Mouse (Mus musculus): ENCODE data around the gene Rnf126.
A peak's percentile ranks its signal among the peaks of the same experiment; 100 is the strongest.

Gene Rnf126

DNA sequence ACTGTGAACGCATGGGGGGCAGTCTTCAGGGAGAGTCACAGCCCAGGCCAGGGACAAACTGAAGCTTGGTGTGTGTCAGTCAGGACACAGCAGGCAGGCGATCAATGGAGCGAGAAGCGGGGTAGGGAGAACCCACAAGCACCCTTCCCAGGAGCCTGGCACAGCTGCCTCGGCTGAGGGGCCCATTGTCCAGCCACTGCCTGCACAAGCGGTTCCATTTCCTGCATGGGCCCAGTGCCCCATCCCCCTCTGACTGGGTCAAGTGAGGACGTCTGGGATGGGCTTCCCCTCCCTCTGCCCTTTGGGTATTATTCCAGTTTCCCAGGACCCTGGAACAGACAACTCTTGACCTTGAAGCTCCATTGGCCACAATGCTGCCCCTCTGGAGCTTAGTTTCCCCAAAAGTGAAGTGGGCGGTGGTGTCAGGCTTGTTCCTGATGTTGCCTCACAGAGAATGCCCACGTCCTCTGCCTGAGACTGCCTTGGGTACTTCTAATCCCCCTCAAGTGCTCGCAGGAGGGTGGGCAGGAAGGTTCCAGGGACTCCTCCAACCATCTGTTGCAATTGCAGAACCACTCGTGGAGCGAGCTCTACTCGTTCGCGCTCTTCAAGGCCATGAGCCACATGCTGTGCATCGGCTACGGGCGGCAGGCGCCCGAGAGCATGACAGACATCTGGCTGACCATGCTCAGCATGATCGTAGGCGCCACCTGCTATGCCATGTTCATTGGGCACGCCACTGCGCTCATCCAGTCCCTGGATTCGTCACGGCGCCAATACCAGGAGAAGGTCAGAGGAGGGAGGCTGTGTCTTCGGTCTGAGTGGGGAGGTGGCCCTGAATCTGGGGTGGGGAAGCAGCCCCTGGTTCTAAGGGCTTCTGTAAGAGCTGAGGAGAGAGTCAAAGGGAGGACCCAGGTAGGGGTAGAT lies 38.2 kb downstream of the Rnf126 start:
- no peak for DNase-seq (ENCODE audit: low spot score)

DNA sequence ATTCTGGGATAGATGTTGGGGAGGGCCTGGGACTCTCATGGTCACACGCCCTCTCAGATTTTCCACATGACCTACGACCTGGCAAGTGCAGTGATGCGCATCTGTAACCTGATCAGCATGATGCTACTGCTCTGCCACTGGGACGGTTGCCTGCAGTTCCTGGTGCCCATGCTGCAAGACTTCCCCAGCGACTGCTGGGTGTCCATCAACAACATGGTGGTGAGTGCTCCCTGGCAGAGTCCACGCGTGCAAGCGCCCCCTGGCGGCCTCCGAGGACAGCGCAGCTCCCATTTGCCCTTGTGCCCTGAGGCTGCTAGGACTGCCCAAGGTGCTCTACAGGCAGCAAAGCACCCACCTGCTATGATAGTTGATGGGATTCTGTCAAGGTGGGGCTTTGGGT lies 40.7 kb downstream of the Rnf126 start:
- DNase-seq (ENCODE audit: low spot score) = no peak

DNA sequence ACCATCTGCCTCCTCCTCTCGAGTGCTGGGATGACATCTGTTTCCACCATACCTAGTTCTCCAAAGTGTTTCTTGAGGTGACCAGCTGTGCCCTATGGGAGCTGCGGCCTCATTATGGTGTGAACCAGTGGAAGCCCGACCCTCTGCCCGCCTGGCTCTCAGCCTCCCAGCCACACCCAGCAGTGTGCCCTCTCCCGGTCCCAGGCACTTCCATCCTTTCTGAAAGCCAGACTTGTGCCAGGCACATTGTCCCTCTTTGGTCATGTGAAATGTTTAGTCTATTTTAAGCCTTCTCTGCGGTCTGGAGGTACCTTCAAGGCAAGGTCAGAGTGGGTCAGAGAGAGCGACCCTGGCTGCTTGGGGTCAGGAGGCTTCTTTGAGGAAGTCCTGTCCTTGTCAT lies 43.1 kb downstream of the Rnf126 start:
- DNase-seq (ENCODE audit: low spot score) = no peak

DNA sequence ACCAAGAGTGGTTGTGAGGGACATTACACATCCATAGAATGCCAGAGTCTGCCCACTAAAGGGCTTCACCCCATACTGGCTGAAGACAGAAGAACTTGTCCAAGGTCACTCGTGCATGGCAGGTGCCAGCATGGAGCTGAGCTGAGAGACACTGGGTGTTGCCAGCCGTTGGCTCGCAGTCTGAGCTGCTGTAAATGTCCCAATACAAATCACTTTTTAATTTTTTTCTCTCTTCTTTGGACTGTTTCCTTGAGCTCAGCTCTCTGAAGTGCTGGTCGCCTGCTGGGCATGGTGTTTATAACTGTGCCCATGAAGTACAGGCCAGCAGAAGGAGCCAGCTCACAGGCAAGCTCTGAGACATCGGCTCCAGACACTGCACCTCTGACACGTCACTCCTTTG lies 43.7 kb downstream of the Rnf126 start:
- no peak for DNase-seq (ENCODE audit: low spot score)

DNA sequence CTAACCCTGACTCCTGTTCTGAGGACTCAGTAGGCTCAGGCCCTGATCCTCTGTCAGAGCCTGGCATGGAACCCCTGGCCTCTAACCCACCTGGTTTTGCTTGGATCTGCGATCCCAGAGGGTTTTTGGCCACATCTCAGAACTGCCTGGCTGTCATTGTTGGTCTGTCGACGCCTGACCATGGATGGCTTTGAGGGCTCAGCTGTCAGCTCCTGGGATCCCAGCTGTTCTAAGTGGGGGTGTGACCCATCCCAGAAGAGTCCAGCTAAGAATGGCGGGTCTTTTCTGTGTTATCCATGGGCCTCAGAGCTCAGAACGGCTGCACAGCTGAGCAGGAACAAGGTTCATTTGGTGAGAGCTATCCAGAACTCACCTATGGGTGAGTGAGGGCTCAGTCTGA lies 45.7 kb downstream of the Rnf126 start:
- DNase-seq (ENCODE audit: low spot score) = no peak

DNA sequence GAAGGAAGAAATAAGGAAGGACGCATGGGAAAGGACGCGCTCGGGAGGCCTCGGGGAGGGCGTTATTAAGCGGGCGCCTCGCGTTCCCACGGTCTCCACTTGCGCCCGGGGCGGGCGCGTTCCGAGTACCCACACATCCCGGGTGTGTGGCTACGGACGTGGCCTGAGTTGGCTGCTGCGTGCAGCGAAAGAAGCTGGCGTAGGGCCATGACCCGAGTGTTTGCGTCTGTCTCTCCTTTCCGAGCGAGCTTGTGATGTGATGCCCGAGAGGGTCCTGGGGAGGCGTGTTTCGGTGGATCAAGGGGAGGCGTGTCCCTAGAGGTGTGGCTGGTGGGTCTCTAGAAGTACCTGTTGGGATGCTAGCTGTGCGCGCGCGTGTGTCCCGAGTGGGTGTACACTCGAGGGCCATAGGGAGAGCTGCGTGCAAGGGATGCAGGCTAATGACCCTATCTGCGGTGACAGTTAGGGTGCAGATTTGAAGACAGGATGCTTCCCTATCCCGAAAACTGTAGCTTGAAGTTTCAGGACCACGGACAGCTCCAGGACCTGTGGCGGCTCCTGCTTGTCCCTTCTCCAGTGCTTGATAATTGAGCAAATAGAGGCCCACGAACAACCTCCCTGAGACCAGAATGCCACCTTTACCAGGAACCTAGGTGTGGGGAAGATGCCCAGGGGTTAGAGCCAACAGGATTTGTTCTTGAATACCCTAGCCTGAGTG lies 49.0 kb downstream of the Rnf126 start:
- peak; percentile 69 for DNase-seq (ENCODE audit: low spot score)

DNA sequence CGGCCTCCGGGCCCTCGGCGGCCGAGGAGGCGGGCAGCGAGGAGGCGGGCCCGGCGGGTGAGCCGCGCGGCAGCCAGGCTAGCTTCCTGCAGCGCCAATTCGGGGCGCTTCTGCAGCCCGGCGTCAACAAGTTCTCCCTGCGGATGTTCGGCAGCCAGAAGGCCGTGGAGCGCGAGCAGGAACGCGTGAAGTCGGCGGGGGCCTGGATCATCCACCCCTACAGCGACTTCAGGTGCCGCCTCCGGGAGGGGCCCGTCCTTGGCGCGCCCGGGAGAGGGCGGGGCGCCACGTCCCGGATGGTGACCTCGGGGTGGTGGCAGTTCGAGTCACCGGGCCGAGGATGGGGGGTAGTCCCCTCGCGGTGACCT lies 49.8 kb downstream of the Rnf126 start:
- no peak for DNase-seq (ENCODE audit: low spot score)

DNA sequence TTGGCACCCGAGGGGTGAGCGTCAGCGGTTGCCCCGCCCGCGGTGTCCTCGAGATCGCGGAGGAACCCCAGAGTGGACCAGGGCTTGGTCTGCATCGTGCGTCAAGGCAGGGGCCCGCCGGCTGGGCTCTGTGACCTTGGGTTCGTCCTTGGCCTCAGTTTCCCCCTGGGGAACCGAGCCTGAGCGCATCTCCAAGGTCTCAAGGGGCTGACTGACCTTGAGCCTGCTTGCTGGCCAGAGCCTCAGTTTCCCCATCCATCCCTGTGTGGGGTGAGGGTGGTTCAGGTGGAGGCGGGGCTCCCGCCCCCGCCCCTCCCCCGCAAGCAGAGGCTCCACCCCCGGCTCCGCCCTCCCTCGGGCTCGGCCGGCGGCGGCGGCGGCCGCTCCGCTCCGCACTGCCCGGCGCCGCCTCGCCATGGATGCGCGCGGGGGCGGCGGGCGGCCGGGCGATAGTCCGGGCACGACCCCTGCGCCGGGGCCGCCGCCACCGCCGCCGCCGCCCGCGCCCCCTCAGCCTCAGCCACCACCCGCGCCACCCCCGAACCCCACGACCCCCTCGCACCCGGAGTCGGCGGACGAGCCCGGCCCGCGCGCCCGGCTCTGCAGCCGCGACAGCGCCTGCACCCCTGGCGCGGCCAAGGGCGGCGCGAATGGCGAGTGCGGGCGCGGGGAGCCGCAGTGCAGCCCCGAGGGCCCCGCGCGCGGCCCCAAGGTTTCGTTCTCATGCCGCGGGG lies 50.3 kb downstream of the Rnf126 start, which contains the start of gene Hcn2:
Gene Hcn2, plus strand, starts transcription at position 381 of the 734 bp plus-strand sequence.
- no peak for DNase-seq (ENCODE audit: low spot score)

DNA sequence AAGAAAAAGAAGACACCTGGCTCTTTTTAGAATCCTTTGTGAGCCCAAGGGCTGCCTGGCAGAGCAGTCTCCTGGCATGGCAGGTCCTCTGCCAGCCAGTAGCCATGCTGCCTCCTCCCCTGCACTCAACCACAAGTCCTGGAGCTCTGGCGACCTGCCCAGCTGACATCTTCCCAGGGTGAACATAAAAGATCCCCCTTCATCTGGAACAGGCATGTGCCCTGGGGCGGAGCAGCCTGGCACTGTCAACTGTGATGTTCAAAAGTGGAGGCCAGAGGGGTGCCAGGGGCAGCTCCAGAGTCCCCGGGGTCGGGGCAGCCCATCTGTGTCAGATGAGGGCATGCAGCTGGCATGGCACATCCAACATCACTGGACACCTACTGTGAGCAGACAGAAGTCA lies 51.8 kb downstream of the Rnf126 start:
- no peak for DNase-seq (ENCODE audit: low spot score)

DNA sequence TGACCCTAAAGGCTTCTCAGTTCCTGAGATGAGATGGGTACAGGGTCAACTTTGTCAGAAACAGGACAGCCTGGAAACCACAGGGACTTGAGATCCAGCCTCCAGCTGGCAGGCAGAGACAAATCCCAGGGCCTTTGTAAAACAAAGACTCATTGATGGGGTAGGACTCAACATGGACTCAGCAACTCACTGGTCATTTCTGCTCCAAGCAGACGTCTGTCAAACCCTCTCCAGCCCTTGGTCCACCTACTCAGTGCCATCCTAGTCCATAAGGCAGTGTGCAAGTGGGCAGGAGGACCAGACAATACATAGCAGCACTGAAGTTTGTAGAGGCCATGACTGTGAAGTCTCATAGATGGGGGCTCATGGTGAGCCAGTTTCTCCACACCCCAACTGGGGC lies 53.6 kb downstream of the Rnf126 start:
- no peak for DNase-seq (ENCODE audit: low spot score)

DNA sequence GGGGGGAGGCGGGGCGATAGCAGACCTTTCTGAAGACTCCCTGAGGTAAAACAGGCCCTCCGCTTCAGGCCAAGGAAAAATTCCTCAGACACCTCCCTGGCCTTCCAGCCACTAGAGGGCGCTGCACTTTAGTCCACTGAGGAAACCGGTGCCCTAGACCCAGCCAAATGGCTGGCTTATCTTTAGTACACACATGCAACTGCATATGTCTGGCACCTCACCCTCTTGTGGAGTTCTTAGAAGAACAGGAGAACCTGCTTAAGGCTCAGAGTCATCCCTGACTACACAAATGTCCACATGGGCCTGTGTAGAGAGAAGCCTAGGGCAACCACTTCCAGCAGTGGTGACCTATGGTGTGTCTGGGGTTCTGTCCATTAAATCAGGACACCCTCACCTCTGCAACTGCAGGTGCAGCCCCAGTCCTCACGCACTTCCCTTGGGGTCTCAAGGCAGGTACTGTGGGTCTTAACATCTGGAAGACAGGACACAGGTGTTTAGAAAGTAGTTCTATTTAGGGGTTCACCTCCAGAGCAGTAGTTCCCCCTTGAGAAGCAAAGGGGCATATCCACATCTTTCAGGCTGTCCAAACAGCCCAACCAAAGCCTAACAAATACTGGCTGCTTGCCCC lies 54.1 kb downstream of the Rnf126 start:
- DNase-seq (ENCODE audit: low spot score) = peak; percentile 53

DNA sequence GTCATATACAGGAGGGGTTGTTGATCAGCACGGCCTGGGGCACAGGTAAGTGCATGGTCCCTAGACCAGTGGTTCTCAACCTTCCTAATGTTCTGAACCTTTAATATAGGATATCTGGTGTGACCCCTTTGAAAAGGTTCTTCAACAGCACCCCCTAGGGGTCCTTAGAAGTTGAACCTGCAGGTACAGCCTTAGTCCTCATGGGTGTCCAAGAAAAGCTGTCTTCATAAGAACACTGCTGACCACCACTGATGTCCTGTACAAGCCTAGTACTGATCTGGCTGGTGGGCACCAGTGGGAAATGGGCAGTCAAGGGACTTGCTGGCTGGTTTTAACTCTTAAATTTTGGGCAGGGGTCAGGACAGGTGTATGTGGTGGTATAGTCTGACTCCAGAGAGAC lies 54.7 kb downstream of the Rnf126 start:
- DNase-seq (ENCODE audit: low spot score) = no peak

DNA sequence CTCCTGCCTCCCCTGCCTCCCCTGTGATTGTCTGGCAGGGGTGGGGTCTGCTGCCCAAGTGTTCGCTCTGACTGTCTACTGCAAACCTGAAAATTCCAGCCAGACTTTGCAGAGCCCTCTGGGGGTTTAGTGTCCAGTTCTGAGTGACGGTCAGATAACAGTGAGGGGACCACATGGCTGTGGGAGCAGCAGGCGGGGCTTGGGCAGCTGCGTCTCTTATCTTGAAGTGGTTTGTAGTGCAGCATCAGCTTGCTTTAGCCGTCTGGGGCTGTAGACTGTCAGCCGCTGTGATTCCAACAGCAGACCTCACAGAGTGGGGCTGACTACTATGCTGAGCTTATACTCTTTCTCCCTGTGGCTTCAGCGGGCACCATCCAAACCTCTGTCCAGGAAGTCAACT lies 57.4 kb downstream of the Rnf126 start:
- DNase-seq (ENCODE audit: low spot score) = no peak

DNA sequence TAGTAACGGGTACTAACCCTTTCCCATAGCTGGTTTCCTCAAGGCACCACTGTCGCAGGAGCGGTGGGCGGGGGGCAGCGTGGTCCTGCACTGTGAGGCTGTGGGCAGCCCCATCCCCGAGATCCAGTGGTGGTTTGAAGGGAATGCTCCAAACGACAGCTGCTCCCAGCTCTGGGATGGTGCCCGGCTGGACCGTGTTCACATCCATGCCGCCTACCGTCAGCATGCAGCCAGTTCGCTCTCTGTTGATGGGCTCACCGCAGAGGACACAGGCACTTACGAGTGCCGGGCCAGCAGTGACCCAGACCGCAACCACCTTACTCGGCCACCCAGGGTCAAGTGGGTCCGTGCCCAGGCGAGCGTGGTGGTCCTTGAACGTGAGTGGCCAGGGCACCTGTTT lies 58.1 kb downstream of the Rnf126 start:
- DNase-seq (ENCODE audit: low spot score) = no peak

All from ovary, postnatal 10 days (tissue).